Mouse (Mus musculus): ENCODE results near the gene Lsm10.

GRCm38 (mm10) chr4:126091873-126092272 lies 4.5 kb upstream of the Lsm10 start:
- no peak for TF ChIP-seq CTCF (IDR thresholded peaks at IDR 0.05)
- no peak for TF ChIP-seq EP300 (IDR thresholded peaks at IDR 0.05)

All from lung, postnatal 0 days (tissue).